Mouse (Mus musculus): Measurements from ENCODE around the gene Zxdc.

DNA sequence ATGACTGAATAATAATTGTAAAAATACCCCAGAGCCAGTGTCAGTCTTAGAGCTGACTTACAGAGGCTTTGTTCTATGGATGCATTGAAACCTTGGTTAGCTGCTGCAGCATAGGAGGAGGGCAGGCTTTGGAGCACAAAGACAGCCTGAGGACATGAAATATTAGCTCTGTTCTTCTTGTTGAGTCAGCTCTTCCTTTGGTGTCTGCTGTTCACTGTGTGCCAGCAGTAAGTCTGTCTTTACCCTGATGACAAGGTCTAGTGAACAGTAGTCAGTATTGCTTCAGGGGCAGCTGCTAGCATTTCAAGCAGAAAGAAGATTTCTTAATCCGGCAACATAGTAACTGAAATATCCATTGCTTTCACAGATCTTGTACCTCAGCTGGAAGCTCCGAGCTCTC, 12.2 kb downstream of the Zxdc start:
- TF ChIP-seq CTCF (IDR thresholded peaks at IDR 0.05; ENCODE audit: control insufficient read depth, insufficient read depth, low read length) (no peak), POLR2A (IDR thresholded peaks at IDR 0.05; ENCODE audit: borderline replicate concordance, control insufficient read depth, low read depth, low read length) (no peak)
